Mouse (Mus musculus): ENCODE measurements at regions not wholly inside any gene's neighbourhood (a gene's known extent, or its start where the extent isn't known, plus 50 kb on each side); places are given as distances from the start of the nearest gene placed in this dataset.

DNA sequence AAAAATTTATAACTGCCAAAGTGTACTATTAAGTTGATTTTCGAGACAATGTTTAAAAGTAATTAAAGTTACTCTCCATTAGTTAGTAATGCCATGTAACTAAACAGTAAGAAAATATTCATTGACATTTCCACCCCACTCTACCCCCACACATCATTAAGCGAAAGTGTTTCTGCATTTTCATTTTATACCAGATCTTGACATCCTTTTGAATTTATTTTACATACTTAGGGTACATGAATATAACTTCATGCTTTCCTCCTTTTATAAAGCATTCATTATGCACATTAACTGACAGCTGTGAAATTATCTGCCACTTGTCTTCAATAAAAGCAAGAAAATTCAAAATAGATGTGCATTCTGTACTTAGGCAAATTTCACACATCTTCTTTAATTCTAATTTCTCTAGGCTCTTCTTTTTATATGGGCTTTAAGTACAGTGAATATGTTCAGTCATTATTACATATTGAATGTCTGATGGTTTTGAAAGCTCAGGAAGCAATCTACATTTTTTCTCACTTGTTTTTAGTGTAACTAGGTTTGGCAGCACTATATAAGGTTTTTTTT is 526.5 kb downstream of the Epha5 start:
- 53% methylated on average over 2 of the region's 2 CpGs for WGBS
- Histone ChIP-seq H3K9ac (ENCODE audit: low read depth, low read length) (no peak overlapping the region), H3K36me3 (ENCODE audit: control insufficient read depth, insufficient read depth, low read length) (no peaks in the 10 kb centered on the region), H3K27me3 (ENCODE audit: control insufficient read depth, insufficient read depth, low read length) (no peaks in the 10 kb centered on the region), H3K4me3 (ENCODE audit: insufficient read depth, low read depth, low read length) (no peak overlapping the region), H3K4me1 (ENCODE audit: control insufficient read depth, insufficient read depth, low read length) (no peaks in the 10 kb centered on the region), H3K79me2 (ENCODE audit: control insufficient read depth, insufficient read depth, low read length) (no peaks in the 10 kb centered on the region), H3K27ac (replicated peaks; ENCODE audit: insufficient read depth, low read depth, low read length) (no peak overlapping the region)
- no peak for DNase-seq (ENCODE audit: extremely low read depth, low read depth, low spot score)
- TF ChIP-seq POLR2A (IDR thresholded peaks at IDR 0.05; ENCODE audit: extremely low read depth, insufficient read depth, low read length) (no peak), CTCF (IDR thresholded peaks at IDR 0.05; ENCODE audit: low read depth, low read length) (no peak)

DNA sequence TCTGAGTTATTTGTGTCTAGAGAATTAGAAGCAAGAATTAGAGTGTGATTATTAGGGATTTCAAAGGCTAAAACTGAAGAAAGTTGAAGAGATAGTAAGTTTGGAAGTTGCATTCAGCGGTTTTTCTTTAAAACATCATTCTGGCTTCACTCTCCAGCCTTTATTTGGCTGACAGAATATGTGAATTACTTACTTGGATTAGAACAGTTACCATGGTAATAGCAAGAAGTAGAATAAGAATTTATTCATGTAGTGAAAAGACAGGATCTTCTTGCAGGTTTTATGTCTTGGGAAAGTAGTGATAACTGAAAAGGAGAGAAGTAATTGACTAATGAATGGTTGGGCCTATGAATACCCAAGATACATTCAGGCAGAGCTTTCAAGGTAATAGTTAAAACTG is 517.1 kb upstream of the Tecrl start:
- no peak overlapping the region for H3K4me3 ChIP-seq (ENCODE audit: insufficient read depth, low read depth, low read length)
- no peaks in the 10 kb centered on the region for H3K27me3 ChIP-seq (ENCODE audit: control insufficient read depth, insufficient read depth, low read length)
- TF ChIP-seq POLR2A (IDR thresholded peaks at IDR 0.05; ENCODE audit: extremely low read depth, insufficient read depth, low read length) (no peak), CTCF (IDR thresholded peaks at IDR 0.05; ENCODE audit: low read depth, low read length) (no peak)
- no peak overlapping the region for H3K27ac ChIP-seq (replicated peaks; ENCODE audit: insufficient read depth, low read depth, low read length)
- no peak for DNase-seq (ENCODE audit: extremely low read depth, low read depth, low spot score)
- no peaks in the 10 kb centered on the region for H3K4me1 ChIP-seq (ENCODE audit: control insufficient read depth, insufficient read depth, low read length)
- no peaks in the 10 kb centered on the region for H3K36me3 ChIP-seq (ENCODE audit: control insufficient read depth, insufficient read depth, low read length)
- WGBS: 67% methylated on average over 1 of the region's 1 CpGs
- H3K79me2 ChIP-seq (ENCODE audit: control insufficient read depth, insufficient read depth, low read length): no peaks in the 10 kb centered on the region
- H3K9ac ChIP-seq (ENCODE audit: low read depth, low read length): no peak overlapping the region

DNA sequence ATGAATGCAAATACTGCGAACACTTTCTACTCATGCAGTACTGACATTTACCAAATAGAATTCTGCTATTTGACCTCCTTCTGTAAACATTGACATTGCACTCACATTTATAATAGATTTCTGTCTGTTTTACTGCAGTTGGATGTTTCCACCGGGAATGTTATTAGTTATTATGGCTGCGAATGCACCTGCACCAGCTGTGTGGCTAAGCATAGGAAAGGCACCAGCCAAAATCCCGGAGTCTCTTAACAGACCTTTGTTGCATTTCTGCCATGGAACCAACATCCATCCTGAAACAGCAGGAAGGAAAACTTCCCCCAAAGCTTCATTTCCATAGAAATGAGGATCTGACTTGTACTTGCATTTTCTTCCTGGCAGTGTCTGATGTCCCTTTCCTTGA is 513.4 kb upstream of the Tecrl start:
- no peak overlapping the region for H3K27ac ChIP-seq (replicated peaks; ENCODE audit: insufficient read depth, low read depth, low read length)
- DNase-seq (ENCODE audit: extremely low read depth, low read depth, low spot score): no peak
- no peaks in the 10 kb centered on the region for H3K79me2 ChIP-seq (ENCODE audit: control insufficient read depth, insufficient read depth, low read length)
- WGBS: 82% methylated on average over 4 of the region's 4 CpGs
- TF ChIP-seq CTCF (IDR thresholded peaks at IDR 0.05; ENCODE audit: low read depth, low read length): no peak
- no peak for TF ChIP-seq POLR2A (IDR thresholded peaks at IDR 0.05; ENCODE audit: extremely low read depth, insufficient read depth, low read length)
- no peaks in the 10 kb centered on the region for H3K36me3 ChIP-seq (ENCODE audit: control insufficient read depth, insufficient read depth, low read length)
- no peak overlapping the region for H3K9ac ChIP-seq (ENCODE audit: low read depth, low read length)
- H3K27me3 ChIP-seq (ENCODE audit: control insufficient read depth, insufficient read depth, low read length): no peaks in the 10 kb centered on the region
- H3K4me3 ChIP-seq (ENCODE audit: insufficient read depth, low read depth, low read length): no peak overlapping the region
- H3K4me1 ChIP-seq (ENCODE audit: control insufficient read depth, insufficient read depth, low read length): no peaks in the 10 kb centered on the region

DNA sequence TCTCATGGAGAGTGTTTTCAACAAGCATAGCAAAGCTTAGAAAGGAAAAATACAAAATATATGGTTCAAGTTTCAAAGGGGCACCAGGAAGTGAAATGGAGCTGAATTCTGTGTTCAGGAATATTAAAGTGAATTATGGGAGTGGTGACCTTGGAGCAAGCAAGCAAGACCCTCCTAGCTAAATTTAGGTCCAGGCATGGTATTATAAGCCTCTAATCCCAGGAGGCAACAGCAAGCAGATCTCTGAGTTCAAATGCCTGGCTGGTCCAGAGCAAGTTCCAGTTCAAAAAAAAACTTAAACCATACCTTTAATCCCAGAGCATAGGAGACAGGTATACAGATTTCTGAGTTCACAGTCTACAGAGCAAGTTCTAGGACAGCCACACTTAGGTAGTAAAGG is 506.7 kb upstream of the Tecrl start:
- no peaks in the 10 kb centered on the region for H3K79me2 ChIP-seq (ENCODE audit: control insufficient read depth, insufficient read depth, low read length)
- H3K4me1 ChIP-seq (ENCODE audit: control insufficient read depth, insufficient read depth, low read length): no peaks in the 10 kb centered on the region
- no peaks in the 10 kb centered on the region for H3K27me3 ChIP-seq (ENCODE audit: control insufficient read depth, insufficient read depth, low read length)
- no peak overlapping the region for H3K4me3 ChIP-seq (ENCODE audit: insufficient read depth, low read depth, low read length)
- TF ChIP-seq POLR2A (IDR thresholded peaks at IDR 0.05; ENCODE audit: extremely low read depth, insufficient read depth, low read length) (no peak), CTCF (IDR thresholded peaks at IDR 0.05; ENCODE audit: low read depth, low read length) (no peak)
- no peaks in the 10 kb centered on the region for H3K36me3 ChIP-seq (ENCODE audit: control insufficient read depth, insufficient read depth, low read length)
- no peak for DNase-seq (ENCODE audit: extremely low read depth, low read depth, low spot score)
- no peak overlapping the region for H3K27ac ChIP-seq (replicated peaks; ENCODE audit: insufficient read depth, low read depth, low read length)
- H3K9ac ChIP-seq (ENCODE audit: low read depth, low read length): no peak overlapping the region

DNA sequence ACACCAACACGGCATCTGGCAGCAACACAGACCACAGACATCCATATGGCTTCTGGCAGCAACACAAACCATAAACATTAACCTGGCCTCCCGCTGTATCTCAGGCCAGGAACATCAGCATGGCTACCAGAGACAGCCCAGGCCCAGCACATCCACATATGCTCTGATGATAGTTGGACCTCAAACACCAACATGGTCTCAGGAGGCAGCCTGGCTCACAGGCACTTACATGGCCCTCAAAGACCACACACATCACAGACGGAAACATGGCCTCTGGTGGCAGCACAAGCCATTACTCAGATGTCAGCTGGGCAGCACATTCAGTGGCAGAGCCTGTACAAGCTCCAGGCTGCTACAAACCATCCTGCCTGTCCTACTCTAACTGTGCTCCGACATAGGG is 497.0 kb upstream of the Tecrl start:
- 81% methylated on average over 4 of the region's 4 CpGs for WGBS
- Histone ChIP-seq H3K79me2 (ENCODE audit: control insufficient read depth, insufficient read depth, low read length) (no peaks in the 10 kb centered on the region), H3K36me3 (ENCODE audit: control insufficient read depth, insufficient read depth, low read length) (no peaks in the 10 kb centered on the region), H3K9ac (ENCODE audit: low read depth, low read length) (no peak overlapping the region), H3K27me3 (ENCODE audit: control insufficient read depth, insufficient read depth, low read length) (no peaks in the 10 kb centered on the region), H3K4me1 (ENCODE audit: control insufficient read depth, insufficient read depth, low read length) (no peaks in the 10 kb centered on the region), H3K27ac (replicated peaks; ENCODE audit: insufficient read depth, low read depth, low read length) (no peak overlapping the region), H3K4me3 (ENCODE audit: insufficient read depth, low read depth, low read length) (no peak overlapping the region)
- DNase-seq (ENCODE audit: extremely low read depth, low read depth, low spot score): no peak
- no peak for TF ChIP-seq POLR2A (IDR thresholded peaks at IDR 0.05; ENCODE audit: extremely low read depth, insufficient read depth, low read length)

DNA sequence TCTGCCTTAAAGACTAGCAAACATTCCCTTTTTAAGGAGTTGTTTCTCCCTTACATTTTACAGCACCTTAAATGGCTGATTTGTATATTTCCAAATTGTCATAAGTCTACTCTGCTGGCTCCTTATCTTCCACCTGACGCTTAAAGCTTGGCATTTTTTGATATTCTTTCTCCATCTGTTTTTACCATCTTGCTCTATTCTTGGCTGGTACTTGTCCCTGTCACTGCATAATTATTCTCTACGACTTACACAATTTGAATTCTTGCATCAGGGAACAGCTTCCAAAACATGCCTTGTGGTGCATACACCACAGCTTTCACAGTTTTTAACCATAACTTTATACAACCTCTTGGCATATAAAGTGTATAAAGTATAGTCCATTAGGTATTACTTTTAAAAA is 471.6 kb upstream of the Tecrl start:
- Histone ChIP-seq H3K27me3 (ENCODE audit: control insufficient read depth, insufficient read depth, low read length) (no peaks in the 10 kb centered on the region), H3K36me3 (ENCODE audit: control insufficient read depth, insufficient read depth, low read length) (no peaks in the 10 kb centered on the region), H3K4me1 (ENCODE audit: control insufficient read depth, insufficient read depth, low read length) (no peaks in the 10 kb centered on the region), H3K79me2 (ENCODE audit: control insufficient read depth, insufficient read depth, low read length) (no peaks in the 10 kb centered on the region), H3K27ac (replicated peaks; ENCODE audit: insufficient read depth, low read depth, low read length) (no peak overlapping the region), H3K9ac (ENCODE audit: low read depth, low read length) (no peak overlapping the region), H3K4me3 (ENCODE audit: insufficient read depth, low read depth, low read length) (no peak overlapping the region)
- no peak for DNase-seq (ENCODE audit: extremely low read depth, low read depth, low spot score)
- 81% methylated on average over 2 of the region's 2 CpGs for WGBS
- TF ChIP-seq POLR2A (IDR thresholded peaks at IDR 0.05; ENCODE audit: extremely low read depth, insufficient read depth, low read length): no peak
- TF ChIP-seq CTCF (IDR thresholded peaks at IDR 0.05; ENCODE audit: low read depth, low read length): no peak
